Mouse (Mus musculus): ENCODE data around the gene Ugt1a2. TPM values are rescaled to one million over a fixed set of nuclear protein-coding genes. Genes with fewer than 3 reads are reported as not detected.

Gene Ugt1a2
- total and polyA plus RNA-seq, 2 experiments: 0.57 to 10.4 TPM

GRCm38 (mm10) chr1:88258881-88259642 lies 58.7 kb downstream of the Ugt1a2 start:
- no peak overlapping the region for H3K9ac ChIP-seq (ENCODE audit: low read depth, low read length)
- peaks cover 11% of the 10 kb centered on the region; the same call in 1 of the 2 replicates for H3K36me3 ChIP-seq (ENCODE audit: control insufficient read depth, insufficient read depth, low read length)
- H3K27ac ChIP-seq (replicated peaks; ENCODE audit: insufficient read depth, low read depth, low read length): peak overlapping the region; percentile 18
- DNase-seq (ENCODE audit: extremely low read depth, low read depth, low spot score): peak; percentile 87
- TF ChIP-seq POLR2A (IDR thresholded peaks at IDR 0.05; ENCODE audit: extremely low read depth, insufficient read depth, low read length): no peak
- TF ChIP-seq CTCF (IDR thresholded peaks at IDR 0.05; ENCODE audit: low read depth, low read length): no peak
- H3K4me3 ChIP-seq (ENCODE audit: insufficient read depth, low read depth, low read length): no peak overlapping the region
- peaks cover 19% of the 10 kb centered on the region for H3K4me1 ChIP-seq (ENCODE audit: control insufficient read depth, insufficient read depth, low read length)
- H3K79me2 ChIP-seq (ENCODE audit: control insufficient read depth, insufficient read depth, low read length): no peaks in the 10 kb centered on the region
- H3K27me3 ChIP-seq (ENCODE audit: control insufficient read depth, insufficient read depth, low read length): no peaks in the 10 kb centered on the region
- 68% methylated on average over 8 of the region's 8 CpGs for WGBS

GRCm38 (mm10) chr1:88259643-88260024 lies 59.2 kb downstream of the Ugt1a2 start:
- TF ChIP-seq CTCF (IDR thresholded peaks at IDR 0.05; ENCODE audit: low read depth, low read length) (no peak), POLR2A (IDR thresholded peaks at IDR 0.05; ENCODE audit: extremely low read depth, insufficient read depth, low read length) (no peak)
- Histone ChIP-seq H3K4me3 (ENCODE audit: insufficient read depth, low read depth, low read length) (no peak overlapping the region), H3K9ac (ENCODE audit: low read depth, low read length) (no peak overlapping the region), H3K27ac (replicated peaks; ENCODE audit: insufficient read depth, low read depth, low read length) (peak overlapping the region; percentile 18), H3K36me3 (ENCODE audit: control insufficient read depth, insufficient read depth, low read length) (peaks cover 15% of the 10 kb centered on the region), H3K27me3 (ENCODE audit: control insufficient read depth, insufficient read depth, low read length) (no peaks in the 10 kb centered on the region), H3K79me2 (ENCODE audit: control insufficient read depth, insufficient read depth, low read length) (no peaks in the 10 kb centered on the region), H3K4me1 (ENCODE audit: control insufficient read depth, insufficient read depth, low read length) (peaks cover 19% of the 10 kb centered on the region)
- no peak for DNase-seq (ENCODE audit: extremely low read depth, low read depth, low spot score)
- 64% methylated on average over 4 of the region's 4 CpGs for WGBS

GRCm38 (mm10) chr1:88260114-88260513 lies 59.7 kb downstream of the Ugt1a2 start:
- WGBS: 34% methylated on average over 6 of the region's 6 CpGs
- peak overlapping the region; percentile 18 for H3K27ac ChIP-seq (replicated peaks; ENCODE audit: insufficient read depth, low read depth, low read length)
- no peaks in the 10 kb centered on the region for H3K79me2 ChIP-seq (ENCODE audit: control insufficient read depth, insufficient read depth, low read length)
- peaks cover 19% of the 10 kb centered on the region for H3K4me1 ChIP-seq (ENCODE audit: control insufficient read depth, insufficient read depth, low read length)
- peaks cover 20% of the 10 kb centered on the region for H3K36me3 ChIP-seq (ENCODE audit: control insufficient read depth, insufficient read depth, low read length)
- peak; percentile 96 for DNase-seq (ENCODE audit: extremely low read depth, low read depth, low spot score)
- H3K4me3 ChIP-seq (ENCODE audit: insufficient read depth, low read depth, low read length): no peak overlapping the region
- H3K27me3 ChIP-seq (ENCODE audit: control insufficient read depth, insufficient read depth, low read length): no peaks in the 10 kb centered on the region
- H3K9ac ChIP-seq (ENCODE audit: low read depth, low read length): no peak overlapping the region
- no peak for TF ChIP-seq CTCF (IDR thresholded peaks at IDR 0.05; ENCODE audit: low read depth, low read length)
- TF ChIP-seq POLR2A (IDR thresholded peaks at IDR 0.05; ENCODE audit: extremely low read depth, insufficient read depth, low read length): no peak

- no peaks in the 10 kb centered on the region for H3K27me3 ChIP-seq (ENCODE audit: control insufficient read depth, insufficient read depth, low read length)
- WGBS: 53% methylated on average over 10 of the region's 10 CpGs
- H3K27ac ChIP-seq (replicated peaks; ENCODE audit: insufficient read depth, low read depth, low read length): peak overlapping the region; percentile 14
- TF ChIP-seq POLR2A (IDR thresholded peaks at IDR 0.05; ENCODE audit: extremely low read depth, insufficient read depth, low read length): no peak
- TF ChIP-seq CTCF (IDR thresholded peaks at IDR 0.05; ENCODE audit: low read depth, low read length): no peak
- no peak overlapping the region for H3K9ac ChIP-seq (ENCODE audit: low read depth, low read length)
- H3K4me3 ChIP-seq (ENCODE audit: insufficient read depth, low read depth, low read length): no peak overlapping the region
- peaks cover 19% of the 10 kb centered on the region for H3K4me1 ChIP-seq (ENCODE audit: control insufficient read depth, insufficient read depth, low read length)
- H3K36me3 ChIP-seq (ENCODE audit: control insufficient read depth, insufficient read depth, low read length): peaks cover 26% of the 10 kb centered on the region
- no peaks in the 10 kb centered on the region for H3K79me2 ChIP-seq (ENCODE audit: control insufficient read depth, insufficient read depth, low read length)
- peak; percentile 60 for DNase-seq (ENCODE audit: extremely low read depth, low read depth, low spot score)
These were observed 60.4 kb downstream of the Ugt1a2 start for GRCm38 (mm10) chr1:88260604-88261377.

GRCm38 (mm10) chr1:88261706-88262105 lies 61.3 kb downstream of the Ugt1a2 start:
- no peaks in the 10 kb centered on the region for H3K27me3 ChIP-seq (ENCODE audit: control insufficient read depth, insufficient read depth, low read length)
- H3K79me2 ChIP-seq (ENCODE audit: control insufficient read depth, insufficient read depth, low read length): peaks cover 4% of the 10 kb centered on the region; the same call in 1 of the 2 replicates
- no peak overlapping the region for H3K4me3 ChIP-seq (ENCODE audit: insufficient read depth, low read depth, low read length)
- H3K4me1 ChIP-seq (ENCODE audit: control insufficient read depth, insufficient read depth, low read length): peaks cover 19% of the 10 kb centered on the region
- WGBS: 86% methylated on average over 7 of the region's 7 CpGs
- no peak for TF ChIP-seq CTCF (IDR thresholded peaks at IDR 0.05; ENCODE audit: low read depth, low read length)
- no peak for DNase-seq (ENCODE audit: extremely low read depth, low read depth, low spot score)
- H3K9ac ChIP-seq (ENCODE audit: low read depth, low read length): no peak overlapping the region
- peaks cover 36% of the 10 kb centered on the region for H3K36me3 ChIP-seq (ENCODE audit: control insufficient read depth, insufficient read depth, low read length)
- no peak overlapping the region for H3K27ac ChIP-seq (replicated peaks; ENCODE audit: insufficient read depth, low read depth, low read length)

Measured in liver, adult 2 months (tissue).